Mouse (Mus musculus): Measurements from ENCODE around the gene Spag5. TPM values are rescaled to one million over a fixed set of nuclear protein-coding genes. Genes with fewer than 3 reads are reported as not detected.

Gene Spag5
- polyA plus RNA-seq, 1 experiment: 56.0 TPM

DNA sequence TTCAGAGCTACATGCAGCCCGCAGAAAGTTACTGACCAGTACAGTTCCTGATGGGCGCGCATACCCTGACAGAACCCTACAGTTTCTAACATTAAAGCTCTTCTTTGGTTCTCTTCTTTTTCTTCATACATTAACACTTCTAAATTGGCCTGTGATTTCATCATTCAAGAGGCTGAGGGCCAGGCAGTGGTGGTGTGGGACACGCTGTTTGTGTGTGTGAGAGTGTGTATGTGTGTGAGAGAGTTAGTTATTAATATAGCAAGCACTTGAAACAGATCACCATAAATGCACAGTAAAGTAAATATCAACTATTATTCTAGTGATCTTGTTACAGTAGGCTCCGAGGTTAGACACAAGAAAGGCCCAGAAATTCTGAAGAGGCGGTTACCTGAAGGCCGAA lies 412 bp upstream of the Spag5 start:
- no peak for TF ChIP-seq CTCF (IDR thresholded peaks at IDR 0.05; ENCODE audit: control insufficient read depth, insufficient read depth, insufficient replicate concordance, low read depth, low read length)
- TF ChIP-seq POLR2A (IDR thresholded peaks at IDR 0.05; ENCODE audit: control insufficient read depth, low read depth, low read length): no peak
- H3K27ac ChIP-seq (ENCODE audit: control insufficient read depth, insufficient read depth, low read depth, low read length): peak overlapping the region; percentile 98
- no peaks in the 10 kb centered on the region; the same call in 1 of the 2 replicates for H3K4me1 ChIP-seq (ENCODE audit: control insufficient read depth, insufficient read depth, low read length)

DNA sequence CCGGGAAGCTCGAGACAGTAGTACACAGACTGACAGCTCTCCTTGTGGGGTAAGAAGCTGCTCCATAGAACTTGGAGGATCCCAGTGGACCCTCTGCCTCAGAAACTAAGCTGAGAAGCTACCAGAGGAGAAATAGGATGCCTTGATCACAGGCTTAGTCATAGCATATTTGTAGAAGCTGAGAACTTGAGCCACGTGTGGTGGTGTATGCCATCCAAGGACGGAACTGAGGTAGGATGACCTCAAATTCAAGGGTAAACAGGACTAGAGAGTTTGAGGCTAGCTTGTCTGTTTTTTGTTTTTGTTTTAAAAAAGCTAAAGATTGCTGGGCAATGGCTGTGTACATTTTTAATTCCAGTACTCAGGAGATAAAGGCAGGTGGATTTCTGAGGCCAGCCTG lies 3.9 kb downstream of the Spag5 start:
- Histone ChIP-seq H3K36me3 (ENCODE audit: control insufficient read depth, insufficient read depth, low read length) (peaks cover 6% of the 10 kb centered on the region), H3K27me3 (ENCODE audit: control insufficient read depth, insufficient read depth, low read length) (no peaks in the 10 kb centered on the region), H3K4me3 (ENCODE audit: control insufficient read depth, low read depth, low read length) (peak overlapping the region; percentile 24; the same call in 1 of the 2 replicates), H3K4me1 (ENCODE audit: control insufficient read depth, insufficient read depth, low read length) (no peaks in the 10 kb centered on the region; the same call in 1 of the 2 replicates), H3K27ac (ENCODE audit: control insufficient read depth, insufficient read depth, low read depth, low read length) (no peak overlapping the region)
- TF ChIP-seq CTCF (IDR thresholded peaks at IDR 0.05; ENCODE audit: control insufficient read depth, insufficient read depth, insufficient replicate concordance, low read depth, low read length): no peak
- TF ChIP-seq POLR2A (IDR thresholded peaks at IDR 0.05; ENCODE audit: control insufficient read depth, low read depth, low read length): no peak

More for the DNA sequence above, 412 bp upstream of the Spag5 start:
- no peaks in the 10 kb centered on the region for H3K27me3 ChIP-seq (ENCODE audit: control insufficient read depth, insufficient read depth, low read length)
- H3K4me3 ChIP-seq (ENCODE audit: control insufficient read depth, low read depth, low read length): peak overlapping the region; percentile 95
- peaks cover 4% of the 10 kb centered on the region for H3K36me3 ChIP-seq (ENCODE audit: control insufficient read depth, insufficient read depth, low read length)

DNA sequence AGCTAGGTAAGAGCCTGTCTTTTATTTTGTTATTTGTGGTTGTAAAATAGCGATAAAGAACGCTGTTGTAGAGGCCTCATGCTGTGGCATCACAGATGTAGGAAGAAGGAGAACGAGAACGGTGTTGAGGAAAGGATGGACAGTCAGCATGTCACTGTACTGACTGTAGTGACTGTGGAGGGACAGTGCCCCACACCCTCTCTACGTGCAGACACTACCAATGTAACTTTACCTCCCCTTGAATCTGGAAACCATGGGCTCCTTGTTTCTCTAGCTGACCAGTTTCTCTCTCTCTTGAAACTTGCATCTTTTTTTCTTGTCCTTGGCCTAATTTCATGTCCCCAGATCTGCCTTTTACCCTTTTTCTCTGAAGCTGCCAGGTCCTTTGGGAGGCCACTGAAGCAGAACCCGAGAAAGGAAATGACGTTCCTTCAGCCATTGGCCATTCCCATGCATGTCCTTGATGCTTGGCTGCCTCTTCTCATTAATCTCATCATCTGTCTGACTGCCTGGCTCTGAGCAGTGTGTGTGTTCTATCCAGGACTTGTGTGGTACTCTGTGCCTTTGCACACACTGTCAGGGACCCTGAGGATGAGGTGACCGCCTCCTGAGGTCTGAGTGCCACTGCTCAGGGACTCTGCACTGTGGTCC lies 9.7 kb downstream of the Spag5 start:
- Histone ChIP-seq H3K27me3 (ENCODE audit: control insufficient read depth, insufficient read depth, low read length) (no peaks in the 10 kb centered on the region), H3K4me3 (ENCODE audit: control insufficient read depth, low read depth, low read length) (no peak overlapping the region), H3K36me3 (ENCODE audit: control insufficient read depth, insufficient read depth, low read length) (peaks cover 1% of the 10 kb centered on the region), H3K27ac (ENCODE audit: control insufficient read depth, insufficient read depth, low read depth, low read length) (no peak overlapping the region), H3K4me1 (ENCODE audit: control insufficient read depth, insufficient read depth, low read length) (no peaks in the 10 kb centered on the region)
- TF ChIP-seq POLR2A (IDR thresholded peaks at IDR 0.05; ENCODE audit: control insufficient read depth, low read depth, low read length): no peak
- TF ChIP-seq CTCF (IDR thresholded peaks at IDR 0.05; ENCODE audit: control insufficient read depth, insufficient read depth, insufficient replicate concordance, low read depth, low read length): no peak

DNA sequence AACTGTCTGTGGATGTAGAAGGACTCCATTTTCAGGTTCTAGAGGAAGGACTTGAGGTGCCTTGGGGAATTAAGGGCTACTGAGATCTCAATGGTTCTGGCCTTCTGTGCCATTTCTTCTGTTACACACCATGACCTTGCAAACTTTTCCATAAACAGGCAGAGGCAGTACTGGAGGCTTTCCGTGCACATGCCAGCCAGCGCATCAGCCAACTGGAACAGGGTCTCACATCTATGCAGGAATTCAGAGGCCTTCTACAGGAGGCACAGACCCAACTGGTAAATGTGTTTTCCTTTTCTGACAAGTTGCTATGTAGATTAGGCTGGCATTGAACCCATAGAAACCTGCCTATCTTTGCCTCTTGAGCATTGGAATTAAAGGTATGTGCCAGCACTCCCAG lies 12.3 kb downstream of the Spag5 start:
- Histone ChIP-seq H3K4me3 (ENCODE audit: control insufficient read depth, low read depth, low read length) (no peak overlapping the region), H3K4me1 (ENCODE audit: control insufficient read depth, insufficient read depth, low read length) (no peaks in the 10 kb centered on the region), H3K27me3 (ENCODE audit: control insufficient read depth, insufficient read depth, low read length) (no peaks in the 10 kb centered on the region), H3K27ac (ENCODE audit: control insufficient read depth, insufficient read depth, low read depth, low read length) (no peak overlapping the region), H3K36me3 (ENCODE audit: control insufficient read depth, insufficient read depth, low read length) (peaks cover 1% of the 10 kb centered on the region)
- TF ChIP-seq POLR2A (IDR thresholded peaks at IDR 0.05; ENCODE audit: control insufficient read depth, low read depth, low read length) (no peak), CTCF (IDR thresholded peaks at IDR 0.05; ENCODE audit: control insufficient read depth, insufficient read depth, insufficient replicate concordance, low read depth, low read length) (no peak)

DNA sequence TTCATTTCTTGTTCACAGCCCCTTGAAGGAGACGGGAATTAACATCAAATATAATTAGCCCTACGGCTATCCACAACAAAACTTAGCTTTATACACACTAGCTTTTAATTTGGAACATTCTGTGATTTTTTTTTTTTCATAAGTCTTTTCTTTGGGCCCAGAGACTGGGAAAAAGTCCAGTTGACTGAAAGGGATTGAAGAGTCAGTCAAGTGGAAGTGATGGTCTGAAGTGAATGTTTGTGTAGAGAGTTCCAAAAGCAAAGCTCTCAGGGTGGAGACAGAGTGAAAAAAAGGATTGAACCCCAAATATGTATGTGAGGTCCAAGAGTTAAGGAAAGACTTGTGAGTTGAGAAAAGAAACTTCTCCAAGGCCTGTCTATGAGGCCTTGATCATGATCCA lies 17.1 kb downstream of the Spag5 start:
- Histone ChIP-seq H3K4me1 (ENCODE audit: control insufficient read depth, insufficient read depth, low read length) (peaks cover 2% of the 10 kb centered on the region; the same call in 1 of the 2 replicates), H3K36me3 (ENCODE audit: control insufficient read depth, insufficient read depth, low read length) (peaks cover 4% of the 10 kb centered on the region), H3K27ac (ENCODE audit: control insufficient read depth, insufficient read depth, low read depth, low read length) (no peak overlapping the region), H3K27me3 (ENCODE audit: control insufficient read depth, insufficient read depth, low read length) (no peaks in the 10 kb centered on the region), H3K4me3 (ENCODE audit: control insufficient read depth, low read depth, low read length) (no peak overlapping the region)
- no peak for TF ChIP-seq POLR2A (IDR thresholded peaks at IDR 0.05; ENCODE audit: control insufficient read depth, low read depth, low read length)
- no peak for TF ChIP-seq CTCF (IDR thresholded peaks at IDR 0.05; ENCODE audit: control insufficient read depth, insufficient read depth, insufficient replicate concordance, low read depth, low read length)

DNA sequence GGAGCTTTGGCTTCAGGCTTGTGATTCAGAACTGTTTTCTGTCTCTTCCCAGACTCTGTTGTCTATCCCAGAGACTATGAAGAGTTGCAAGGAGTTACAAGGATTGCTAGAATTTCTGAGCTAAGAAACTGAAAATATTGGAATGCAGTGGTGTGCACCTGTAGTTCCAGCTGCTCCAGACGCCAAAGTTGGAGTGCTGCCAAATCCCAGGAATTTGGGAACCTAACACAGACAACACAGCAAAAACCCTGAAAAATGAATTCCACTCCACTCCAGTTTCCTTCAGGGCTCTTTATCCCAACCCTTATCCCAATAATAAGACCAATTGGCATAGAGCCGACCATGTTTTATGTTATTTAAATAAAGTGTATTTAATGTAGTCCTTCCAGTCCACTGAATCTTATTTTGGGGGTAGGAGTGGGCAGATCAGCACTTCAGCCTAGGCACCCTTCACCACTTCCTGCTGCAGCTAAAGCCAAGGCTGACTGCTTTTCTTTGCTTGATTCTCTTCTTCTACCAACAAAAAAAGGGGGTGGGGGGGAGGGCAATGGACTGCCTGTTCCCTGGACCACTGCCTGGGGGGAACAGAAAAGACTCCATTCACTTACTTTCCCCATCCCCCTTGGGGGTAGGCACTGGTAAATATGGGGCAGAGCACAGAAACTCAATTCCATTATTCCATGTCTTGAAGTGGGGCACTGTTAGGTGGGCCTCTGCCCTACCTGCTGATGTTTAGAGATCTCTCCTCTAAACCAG lies 20.9 kb downstream of the Spag5 start:
- no peaks in the 10 kb centered on the region for H3K27me3 ChIP-seq (ENCODE audit: control insufficient read depth, insufficient read depth, low read length)
- H3K4me1 ChIP-seq (ENCODE audit: control insufficient read depth, insufficient read depth, low read length): peaks cover 2% of the 10 kb centered on the region; the same call in 1 of the 2 replicates
- TF ChIP-seq POLR2A (IDR thresholded peaks at IDR 0.05; ENCODE audit: control insufficient read depth, low read depth, low read length) (no peak), CTCF (IDR thresholded peaks at IDR 0.05; ENCODE audit: control insufficient read depth, insufficient read depth, insufficient replicate concordance, low read depth, low read length) (no peak)
- H3K27ac ChIP-seq (ENCODE audit: control insufficient read depth, insufficient read depth, low read depth, low read length): no peak overlapping the region
- H3K36me3 ChIP-seq (ENCODE audit: control insufficient read depth, insufficient read depth, low read length): peaks cover 4% of the 10 kb centered on the region
- H3K4me3 ChIP-seq (ENCODE audit: control insufficient read depth, low read depth, low read length): no peak overlapping the region

DNA sequence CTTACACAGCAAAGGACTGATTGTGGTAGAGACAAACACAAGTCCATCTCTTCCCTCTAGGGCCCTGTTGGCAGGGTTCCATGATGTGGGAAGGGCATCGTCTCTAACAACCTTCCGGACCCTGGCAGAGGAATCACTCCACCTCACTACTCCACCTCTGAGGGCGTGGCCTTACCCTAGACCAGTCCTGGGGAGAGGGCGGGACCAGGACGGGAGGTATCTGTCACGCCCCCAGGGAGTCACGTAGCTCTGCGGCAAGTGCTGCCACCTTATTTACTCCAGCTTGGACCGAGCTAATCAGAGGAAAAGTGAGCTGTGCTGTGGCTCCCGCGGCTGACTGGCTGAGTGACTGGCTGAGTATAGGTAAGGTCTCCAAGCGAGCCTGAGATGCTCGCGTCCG lies 21.5 kb downstream of the Spag5 start, which contains the start of gene Aldoc:
Gene Aldoc, plus strand, starts transcription at position 109 of the 400 bp plus-strand sequence.
- Histone ChIP-seq H3K36me3 (ENCODE audit: control insufficient read depth, insufficient read depth, low read length) (peaks cover 4% of the 10 kb centered on the region), H3K27ac (ENCODE audit: control insufficient read depth, insufficient read depth, low read depth, low read length) (peak within 1 kb of the TSS; percentile 33; the same call in 1 of the 2 replicates), H3K4me1 (ENCODE audit: control insufficient read depth, insufficient read depth, low read length) (peaks cover 2% of the 10 kb centered on the region; the same call in 1 of the 2 replicates), H3K27me3 (ENCODE audit: control insufficient read depth, insufficient read depth, low read length) (no peaks in the 10 kb centered on the region), H3K4me3 (ENCODE audit: control insufficient read depth, low read depth, low read length) (peak within 1 kb of the TSS; percentile 26)
- TF ChIP-seq POLR2A (IDR thresholded peaks at IDR 0.05; ENCODE audit: control insufficient read depth, low read depth, low read length) (peak; percentile 32; the same call in 1 of the 2 replicates), CTCF (IDR thresholded peaks at IDR 0.05; ENCODE audit: control insufficient read depth, insufficient read depth, insufficient replicate concordance, low read depth, low read length) (no peak)
